Mouse (Mus musculus) fibroblast of lung, adult 2 months (primary cell): Measurements from ENCODE around the gene A3galt2.

Experiments used
- DNase-seq: peaks from one replicate; pipeline ENCODE4 v3.0.0-alpha.2; 2011; ENCODE audit warnings: low read depth

A3galt2 gene

DNA sequence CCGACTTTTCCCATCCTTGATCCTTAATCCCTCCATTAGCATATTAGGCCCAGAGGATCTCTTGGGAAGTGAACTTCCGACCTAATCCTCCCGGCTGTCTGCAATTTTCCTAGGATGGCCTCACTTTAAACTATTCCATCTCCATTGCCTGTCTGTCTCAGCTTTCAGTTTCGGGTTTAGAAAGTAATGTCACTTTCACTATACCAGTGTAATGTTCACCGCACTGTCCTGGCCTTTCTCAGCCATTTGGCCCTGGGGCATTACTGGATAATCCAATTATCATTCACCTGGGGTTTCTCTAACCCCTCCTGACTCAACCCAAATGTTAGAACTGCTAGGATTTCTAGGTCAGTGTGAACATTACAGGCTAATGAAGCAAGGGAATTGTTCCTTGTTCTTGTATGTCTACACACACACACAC is 26.7 kb upstream of the A3galt2 start:
- no peak for DNase-seq

GRCm38 (mm10) chr4:128729033-128729708 is 26.0 kb upstream of the A3galt2 start:
- DNase-seq: no peak

- DNase-seq: no peak
These were observed 25.5 kb upstream of the A3galt2 start for GRCm38 (mm10) chr4:128729709-128730037.

DNA sequence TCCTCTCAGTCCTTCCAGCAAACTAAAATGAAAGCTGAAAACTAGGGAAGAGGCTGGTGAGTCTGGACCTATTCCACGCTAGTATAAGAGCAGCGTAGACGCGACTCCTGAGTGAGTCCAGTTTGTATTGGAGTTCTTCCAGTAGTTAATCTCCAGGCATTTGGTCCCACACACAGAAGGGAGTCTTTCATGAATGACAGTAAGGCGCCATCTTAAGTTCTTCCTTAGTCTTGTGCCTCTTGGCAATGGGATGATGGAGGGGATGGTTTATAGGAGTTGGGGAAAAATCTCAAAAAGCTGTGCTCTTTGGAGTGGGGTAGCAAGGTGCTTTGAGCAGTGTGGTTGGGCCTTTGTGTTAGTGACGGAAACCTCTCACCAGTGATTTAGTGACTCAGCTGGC is 24.9 kb upstream of the A3galt2 start:
- DNase-seq: no peak

DNA sequence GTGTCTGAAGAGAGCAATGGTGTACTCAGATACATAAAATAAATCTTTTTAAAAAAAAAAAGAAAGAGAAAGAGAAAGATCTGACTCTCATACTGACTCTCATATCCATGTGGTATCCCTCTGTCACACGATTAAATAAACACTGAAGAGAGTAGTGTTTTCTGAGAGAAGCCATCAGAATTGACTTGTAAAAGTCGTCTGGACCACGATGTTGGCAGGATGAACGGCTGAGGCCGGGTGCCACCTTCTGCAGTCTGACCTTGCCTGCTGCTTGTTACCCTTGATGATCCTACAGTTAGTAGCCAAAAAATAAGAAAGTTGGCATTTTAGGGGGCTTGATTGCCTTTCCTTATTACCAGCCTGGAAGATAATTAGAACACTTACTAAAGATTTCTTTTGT is 22.4 kb upstream of the A3galt2 start:
- no peak for DNase-seq

GRCm38 (mm10) chr4:128733496-128733895 is 21.7 kb upstream of the A3galt2 start:
- DNase-seq: no peak

GRCm38 (mm10) chr4:128734217-128734616 is 20.9 kb upstream of the A3galt2 start:
- DNase-seq: peak; percentile 93

GRCm38 (mm10) chr4:128734721-128735671 is 20.2 kb upstream of the A3galt2 start:
- DNase-seq: no peak

GRCm38 (mm10) chr4:128737137-128737589 is 18.0 kb upstream of the A3galt2 start:
- DNase-seq: no peak

DNA sequence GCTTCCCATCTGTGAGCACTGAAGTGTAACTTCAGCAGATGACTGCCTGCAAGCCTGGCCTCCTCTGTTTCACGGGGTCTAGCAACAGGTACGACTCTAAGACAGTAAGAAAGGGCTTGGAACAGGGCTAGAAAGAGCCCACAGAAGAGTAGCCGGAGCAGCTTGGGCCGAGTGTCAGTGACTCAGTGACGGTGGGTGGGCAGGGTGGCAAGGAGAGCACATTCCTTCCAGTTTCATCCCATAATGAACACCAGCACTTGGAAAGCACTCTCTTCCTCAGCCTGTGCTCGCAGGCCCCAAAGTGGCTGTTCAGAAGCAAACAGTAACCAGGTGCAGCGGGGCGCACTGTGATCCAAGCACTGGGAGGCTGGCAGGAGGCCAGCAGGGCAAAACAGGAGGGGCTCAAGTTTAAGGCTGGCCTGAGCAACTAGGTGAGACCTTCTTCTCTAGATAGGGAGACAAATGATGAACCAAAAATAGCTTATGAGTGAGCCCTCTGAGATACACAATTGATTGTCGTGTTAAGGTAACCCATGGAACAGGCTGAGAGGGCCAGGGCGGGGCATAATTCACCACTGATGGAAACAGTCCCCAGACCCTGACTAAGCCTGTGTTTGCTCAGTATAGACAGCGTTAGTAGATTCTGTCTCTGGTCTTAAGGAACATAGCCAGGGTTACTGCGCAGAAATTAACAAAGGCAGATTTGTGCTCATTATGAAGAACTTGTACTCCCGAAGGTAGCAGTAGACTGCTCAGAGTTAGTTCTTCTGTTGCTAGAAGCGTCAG is 17.1 kb upstream of the A3galt2 start:
- DNase-seq: no peak

DNA sequence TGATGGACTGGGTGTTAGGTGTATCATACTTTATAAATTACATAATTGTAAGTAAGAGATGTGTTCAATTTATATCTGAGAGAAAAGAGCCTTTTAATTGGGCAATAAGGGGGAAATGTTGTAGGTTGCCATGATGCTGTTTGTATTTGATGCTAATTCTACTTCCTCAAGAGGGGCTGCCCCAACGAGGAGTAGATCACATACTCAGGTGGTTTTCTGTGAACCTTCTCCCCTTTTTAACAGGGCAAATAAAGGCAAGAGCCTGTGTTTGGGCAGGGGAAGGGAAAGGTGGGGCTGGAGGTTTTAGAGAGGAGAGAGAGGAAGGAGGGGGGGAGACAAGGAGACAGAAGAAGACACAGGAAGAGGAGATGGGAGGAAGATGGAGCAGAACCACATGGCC is 14.3 kb upstream of the A3galt2 start:
- DNase-seq: no peak

DNA sequence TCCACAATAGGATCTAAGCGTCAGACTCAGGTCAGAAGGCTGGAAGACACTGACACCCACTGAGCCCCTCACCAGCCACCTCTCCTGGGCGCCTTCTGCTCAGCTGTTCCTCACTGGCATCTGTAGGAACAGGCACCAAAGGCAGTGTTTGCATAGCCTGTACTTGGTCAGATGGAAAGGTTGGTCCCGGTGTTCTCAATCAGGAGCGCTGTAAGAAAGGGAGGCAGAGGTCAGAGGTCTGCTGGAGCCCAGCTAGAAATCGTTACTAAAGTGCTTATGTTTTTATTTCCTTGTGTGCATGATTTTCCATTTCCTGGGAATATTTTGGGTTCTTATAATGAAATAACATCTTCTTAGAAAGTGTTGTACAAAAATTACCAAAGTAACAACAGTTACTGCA is 13.3 kb upstream of the A3galt2 start:
- no peak for DNase-seq

DNA sequence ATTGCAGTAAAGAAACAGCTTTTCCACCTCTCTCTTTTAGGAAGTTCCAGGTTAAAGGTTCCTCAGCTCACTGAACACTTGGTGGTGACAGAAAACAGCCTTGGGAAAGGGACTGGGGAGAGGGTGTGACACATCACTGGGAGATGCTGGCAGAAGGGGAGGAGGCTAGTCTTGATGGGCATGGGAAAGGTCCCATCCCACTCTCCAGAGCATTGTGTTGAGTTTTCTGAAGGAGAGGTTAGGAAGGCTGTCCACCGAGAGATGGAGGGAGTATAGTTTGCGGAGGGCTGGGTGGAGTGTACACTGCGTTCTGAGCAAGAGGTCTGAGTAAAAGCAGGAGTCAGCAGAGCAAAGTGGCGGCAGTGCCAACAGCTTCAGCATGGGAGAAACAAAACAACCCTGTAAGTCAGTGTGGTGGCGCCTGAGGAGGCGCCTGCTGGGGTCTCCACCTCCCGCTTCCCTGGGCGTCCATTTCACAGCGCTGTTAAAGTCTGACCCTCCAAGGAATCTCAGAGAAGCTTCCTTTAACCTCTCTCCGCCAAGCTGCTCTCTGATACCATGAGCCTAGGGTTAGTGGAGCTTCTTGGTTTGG is 12.7 kb upstream of the A3galt2 start:
- DNase-seq: peak; percentile 66

- DNase-seq: peak; percentile 72
These were observed 12.0 kb upstream of the A3galt2 start for GRCm38 (mm10) chr4:128743031-128743626.

DNA sequence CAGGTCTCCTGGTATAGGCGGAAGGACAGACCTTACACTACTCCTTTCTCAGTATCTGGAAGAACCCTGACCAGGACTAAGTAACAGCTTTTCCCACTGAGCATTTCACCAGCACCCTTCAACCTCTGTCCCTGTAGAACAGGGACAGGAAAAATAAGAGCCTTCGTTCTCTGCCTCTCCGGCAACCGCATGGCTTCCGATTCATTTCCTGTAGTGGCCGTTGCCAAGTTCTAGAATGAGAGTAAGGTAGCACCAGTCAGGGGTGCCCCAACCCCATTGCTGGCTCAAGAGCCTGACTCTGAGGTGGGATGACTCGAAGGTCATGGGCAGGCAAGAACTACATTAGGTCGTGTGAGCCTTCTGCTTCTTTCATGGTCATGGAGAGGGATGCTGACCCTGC is 10.0 kb upstream of the A3galt2 start:
- DNase-seq: no peak

- DNase-seq: no peak
These were observed 7.4 kb upstream of the A3galt2 start for GRCm38 (mm10) chr4:128747614-128748270.

DNA sequence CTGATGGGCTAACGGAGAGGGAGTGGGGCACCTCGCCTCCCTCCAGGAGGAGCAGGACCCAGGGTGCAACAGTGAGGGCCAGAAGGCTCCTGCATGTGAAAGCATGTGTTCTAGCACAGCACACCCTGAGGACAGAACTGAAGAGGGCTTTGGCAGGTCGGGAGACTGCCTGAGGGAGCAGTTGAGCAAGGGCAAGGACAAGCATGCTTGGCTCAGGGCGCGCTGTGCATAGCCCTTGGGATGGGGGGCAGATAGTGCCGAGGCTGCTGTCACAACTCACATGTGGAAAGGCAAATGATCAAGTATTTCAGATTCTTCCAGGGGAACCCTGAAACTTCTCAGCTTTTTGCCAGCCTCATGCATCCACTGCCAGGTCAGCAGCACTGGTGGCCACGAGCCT is 6.9 kb upstream of the A3galt2 start:
- DNase-seq: no peak

DNA sequence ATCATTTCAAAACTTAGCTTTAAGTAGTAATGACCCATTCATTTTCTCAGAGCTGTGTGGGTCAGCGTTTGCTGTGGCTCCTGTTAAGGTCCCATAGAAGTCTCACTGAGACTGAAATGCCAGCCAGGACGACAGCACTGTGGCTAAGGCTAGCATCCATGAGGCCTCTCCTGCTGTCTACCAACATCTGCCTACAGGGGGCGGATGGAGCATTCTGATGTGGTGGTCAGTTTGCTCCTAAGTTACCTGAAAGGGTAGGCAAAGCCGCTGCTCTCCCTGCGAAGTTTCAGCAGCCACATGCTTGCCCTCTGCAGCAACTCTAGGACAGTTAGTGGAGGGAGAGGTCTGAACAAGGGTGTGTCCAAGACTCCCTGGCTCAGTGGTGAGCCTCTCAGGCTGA is 4.2 kb upstream of the A3galt2 start:
- DNase-seq: no peak

GRCm38 (mm10) chr4:128752031-128752757 is 3.0 kb upstream of the A3galt2 start:
- no peak for DNase-seq

- DNase-seq: no peak
These were observed 1.6 kb upstream of the A3galt2 start for GRCm38 (mm10) chr4:128753571-128753970.
